Mouse (Mus musculus): ENCODE results near the gene Rdh16f1. TPM values are rescaled to one million over a fixed set of nuclear protein-coding genes. Genes with fewer than 3 reads are reported as not detected.

Rdh16f1 gene
- polyA plus RNA-seq, 1 experiment from 2014 or later: not detected

Other genes starting within 250 kb of the Rdh16f1 start
- gene Ndufa4l2, start 244.8 kb upstream of the Rdh16f1 start, polyA plus RNA-seq (2015; fragmentation: Nextera tagmentation; extraction: Ambion mirVana): 13.4 and 15.5 TPM in 2 replicates
- 52.7 and 57.5 TPM in 2 replicates for gene Shmt2, start 237.3 kb upstream of the Rdh16f1 start, polyA plus RNA-seq (2015; fragmentation: Nextera tagmentation; extraction: Ambion mirVana)
- 139 and 176 TPM in 2 replicates for gene Nxph4, start 225.2 kb upstream of the Rdh16f1 start, polyA plus RNA-seq (2015; fragmentation: Nextera tagmentation; extraction: Ambion mirVana)
- 101 and 108 TPM in 2 replicates for gene Lrp1, start 138.6 kb upstream of the Rdh16f1 start, polyA plus RNA-seq (2015; fragmentation: Nextera tagmentation; extraction: Ambion mirVana)
- gene Stat6, start 116.8 kb upstream of the Rdh16f1 start, polyA plus RNA-seq (2015; fragmentation: Nextera tagmentation; extraction: Ambion mirVana): 4.9 and 5.0 TPM in 2 replicates
- gene Nemp1, start 92.9 kb upstream of the Rdh16f1 start, polyA plus RNA-seq (2015; fragmentation: Nextera tagmentation; extraction: Ambion mirVana): 3.9 and 4.0 TPM in 2 replicates
- gene Nab2, start 91.2 kb upstream of the Rdh16f1 start, polyA plus RNA-seq (2015; fragmentation: Nextera tagmentation; extraction: Ambion mirVana): 2.3 and 3.3 TPM in 2 replicates
- gene Myo1a, start 54.6 kb upstream of the Rdh16f1 start, polyA plus RNA-seq (2015; fragmentation: Nextera tagmentation; extraction: Ambion mirVana): 0.43 and 0.74 TPM in 2 replicates
- not detected in 2 replicates for gene Tac2, start 35.3 kb upstream of the Rdh16f1 start, polyA plus RNA-seq (2015; fragmentation: Nextera tagmentation; extraction: Ambion mirVana)
- gene Zbtb39, start 20.2 kb upstream of the Rdh16f1 start, polyA plus RNA-seq (2015; fragmentation: Nextera tagmentation; extraction: Ambion mirVana): 3.7 and 3.8 TPM in 2 replicates
- gene Gpr182, start 8.1 kb upstream of the Rdh16f1 start, polyA plus RNA-seq (2015; fragmentation: Nextera tagmentation; extraction: Ambion mirVana): 0.81 and 0.83 TPM in 2 replicates
- not detected in 2 replicates for gene Rdh1, start 66 bp upstream of the Rdh16f1 start, polyA plus RNA-seq (2015; fragmentation: Nextera tagmentation; extraction: Ambion mirVana)
- 0.13 and 0.16 TPM in 2 replicates for gene Rdh9, start 16.6 kb downstream of the Rdh16f1 start, polyA plus RNA-seq (2015; fragmentation: Nextera tagmentation; extraction: Ambion mirVana)
- not detected in 2 replicates for gene Rdh16, start 41.4 kb downstream of the Rdh16f1 start, polyA plus RNA-seq (2015; fragmentation: Nextera tagmentation; extraction: Ambion mirVana)
- gene Rdh19, start 90.1 kb downstream of the Rdh16f1 start, polyA plus RNA-seq (2015; fragmentation: Nextera tagmentation; extraction: Ambion mirVana): not detected in 2 replicates
- gene Rdh16f2, start 106.7 kb downstream of the Rdh16f1 start, polyA plus RNA-seq (2015; fragmentation: Nextera tagmentation; extraction: Ambion mirVana): not detected in 2 replicates
- not detected in 2 replicates for gene Rdh7, start 129.0 kb downstream of the Rdh16f1 start, polyA plus RNA-seq (2015; fragmentation: Nextera tagmentation; extraction: Ambion mirVana)
- gene Sdr9c7, start 138.7 kb downstream of the Rdh16f1 start, polyA plus RNA-seq (2015; fragmentation: Nextera tagmentation; extraction: Ambion mirVana): not detected in 2 replicates
- gene Hsd17b6, start 247.8 kb downstream of the Rdh16f1 start, polyA plus RNA-seq (2015; fragmentation: Nextera tagmentation; extraction: Ambion mirVana): not detected in 2 replicates